Mouse (Mus musculus) ES-Bruce4 (cell line): ENCODE results near the gene Adamts14. TPM values are rescaled to one million over a fixed set of nuclear protein-coding genes. Genes with fewer than 3 reads are reported as not detected.

Experiments used
- H3K27ac ChIP-seq: 2 replicates; pipeline ENCODE4 v1.5.1; 2012; ENCODE audit warnings: low read length, inconsistent platforms; ENCODE audit not compliant: insufficient read depth
- H3K27me3 ChIP-seq: 2 replicates; pipeline ENCODE4 v1.6.1; 2012; ENCODE audit warnings: mild to moderate bottlenecking, low read length, inconsistent platforms; ENCODE audit not compliant: control insufficient read depth, poor library complexity, insufficient read depth, severe bottlenecking
- H3K36me3 ChIP-seq: 2 replicates; pipeline ENCODE4 v1.6.1; 2012; ENCODE audit warnings: inconsistent platforms, mild to moderate bottlenecking, low read length, moderate library complexity; ENCODE audit not compliant: control insufficient read depth, poor library complexity, insufficient read depth, severe bottlenecking
- H3K4me1 ChIP-seq: one replicate; pipeline ENCODE4 v1.8.1; 2011; ENCODE audit warnings: low read length; ENCODE audit not compliant: control insufficient read depth, insufficient read depth
- H3K4me3 ChIP-seq: 2 replicates; pipeline ENCODE4 v1.5.1; 2011; ENCODE audit warnings: low read depth, mild to moderate bottlenecking, low read length
- H3K9ac ChIP-seq: 2 replicates; pipeline ENCODE4 v1.6.1; 2012; ENCODE audit warnings: low read depth, mild to moderate bottlenecking, inconsistent platforms; ENCODE audit not compliant: poor library complexity, severe bottlenecking
- H3K9me3 ChIP-seq: replicated peaks from 2 replicates; pipeline ENCODE4 v1.6.1; 2012; ENCODE audit warnings: mild to moderate bottlenecking, low read length, inconsistent platforms; ENCODE audit not compliant: control insufficient read depth, poor library complexity, insufficient read depth, severe bottlenecking
- CTCF ChIP-seq: IDR thresholded peaks from one replicate; pipeline ENCODE4 v1.8.1; 2011; ENCODE audit warnings: low read depth, low read length
- EP300 ChIP-seq: IDR thresholded peaks from 2 replicates; pipeline ENCODE4 v1.6.1; 2011; ENCODE audit warnings: low read depth, low read length; ENCODE audit not compliant: insufficient read depth
- POLR2A ChIP-seq: IDR thresholded peaks from one replicate; pipeline ENCODE4 v1.8.1; 2011; ENCODE audit warnings: low read length; ENCODE audit not compliant: insufficient read depth
- polyA plus RNA-seq: library from polyadenylated mRNA; stranded (reverse); fragments of >200 nt; gene quantifications from 2 replicates; pipeline ENCODE4 v1.2.4, GENCODE M21; 2011; ENCODE audit warnings: low read depth; ENCODE audit not compliant: missing spikeins, insufficient read depth, insufficient read length

Adamts14 gene
- polyA plus RNA-seq, 1 experiment = 3.7 TPM

DNA sequence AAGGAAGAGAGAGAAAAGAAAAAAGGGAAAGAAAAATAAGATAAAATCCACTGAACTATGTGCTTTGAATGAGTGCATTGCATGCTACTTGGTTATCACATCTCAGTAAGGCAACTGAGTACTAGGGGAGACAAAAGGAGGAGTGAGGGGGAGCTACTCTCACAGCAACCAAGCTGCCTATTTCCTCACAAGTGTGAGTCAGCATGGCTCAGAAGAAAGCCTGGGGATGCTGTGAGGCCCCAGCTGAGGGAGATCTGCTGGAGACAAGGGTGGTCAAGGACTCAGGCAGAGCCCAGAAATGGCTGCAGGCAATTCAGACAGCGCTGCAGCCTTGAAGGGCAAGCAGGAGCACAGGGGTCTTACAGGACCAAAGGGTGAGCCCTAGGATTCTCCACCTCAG lies 15.1 kb downstream of the Adamts14 start:
- TF ChIP-seq EP300 (no peak), POLR2A (no peak), CTCF (no peak)
- H3K4me1 ChIP-seq = no peaks in the 10 kb centered on the region

DNA sequence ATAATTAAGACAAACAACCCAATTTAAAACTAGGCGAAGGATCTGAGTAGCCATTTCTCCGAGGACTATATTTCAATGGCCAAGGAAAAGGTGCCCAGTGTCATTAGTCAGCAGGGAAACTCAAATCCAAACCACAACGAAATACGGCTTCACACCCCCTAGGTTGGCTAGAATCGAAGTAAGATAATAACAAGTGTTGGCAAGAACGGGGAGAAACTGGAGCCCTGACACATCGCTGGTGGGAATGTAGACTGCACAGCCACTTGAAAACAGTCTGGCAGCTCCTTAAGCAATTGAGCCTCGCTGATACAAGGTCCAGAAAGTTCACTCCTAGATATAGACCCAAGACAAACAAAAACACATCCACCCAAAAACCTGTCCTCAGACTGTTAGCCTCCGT lies 16.6 kb downstream of the Adamts14 start:
- H3K9ac ChIP-seq = no peak overlapping the region
- H3K27me3 ChIP-seq = no peaks in the 10 kb centered on the region
- H3K36me3 ChIP-seq = no peaks in the 10 kb centered on the region
- 0 out of 2 replicates have a peak, but pooled peaks cover 4% of the 10 kb centered on the region for H3K9me3 ChIP-seq
- no peak for TF ChIP-seq POLR2A
- no peak for TF ChIP-seq EP300
- TF ChIP-seq CTCF = no peak
- no peak overlapping the region for H3K4me3 ChIP-seq
- no peaks in the 10 kb centered on the region for H3K4me1 ChIP-seq
- H3K27ac ChIP-seq = no peak overlapping the region

More for the DNA sequence above, 15.1 kb downstream of the Adamts14 start:
- Histone ChIP-seq H3K27ac (no peak overlapping the region), H3K9ac (no peak overlapping the region), H3K27me3 (no peaks in the 10 kb centered on the region), H3K4me3 (no peak overlapping the region), H3K9me3 (0 out of 2 replicates have a peak, but pooled peaks cover 4% of the 10 kb centered on the region), H3K36me3 (no peaks in the 10 kb centered on the region)

DNA sequence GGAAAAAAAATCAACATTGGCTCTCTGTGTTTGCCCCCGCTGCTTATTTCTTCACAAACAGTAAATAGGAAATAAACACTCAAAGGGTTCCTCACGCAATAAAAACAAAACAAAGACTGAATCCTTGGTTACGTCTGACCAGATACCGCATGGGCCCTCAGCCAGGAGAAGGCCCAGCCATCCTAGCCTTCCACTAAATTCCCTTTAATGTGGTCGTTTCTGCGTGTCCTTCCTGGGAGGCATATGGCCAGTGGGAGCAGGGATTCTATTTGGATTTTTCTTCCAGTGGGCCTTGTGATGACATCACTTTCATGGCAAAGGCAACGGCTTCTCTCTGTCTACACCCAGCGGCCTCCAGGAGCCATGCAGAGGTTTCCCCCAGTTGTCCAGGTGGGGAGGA lies 18.0 kb downstream of the Adamts14 start:
- no peak overlapping the region for H3K4me3 ChIP-seq
- no peaks in the 10 kb centered on the region for H3K4me1 ChIP-seq
- no peaks in the 10 kb centered on the region for H3K36me3 ChIP-seq
- no peak overlapping the region for H3K9ac ChIP-seq
- no peak overlapping the region for H3K27ac ChIP-seq
- H3K9me3 ChIP-seq = 0 out of 2 replicates have a peak, but pooled peaks cover 4% of the 10 kb centered on the region
- no peaks in the 10 kb centered on the region for H3K27me3 ChIP-seq
- no peak for TF ChIP-seq EP300
- no peak for TF ChIP-seq POLR2A
- TF ChIP-seq CTCF = no peak

DNA sequence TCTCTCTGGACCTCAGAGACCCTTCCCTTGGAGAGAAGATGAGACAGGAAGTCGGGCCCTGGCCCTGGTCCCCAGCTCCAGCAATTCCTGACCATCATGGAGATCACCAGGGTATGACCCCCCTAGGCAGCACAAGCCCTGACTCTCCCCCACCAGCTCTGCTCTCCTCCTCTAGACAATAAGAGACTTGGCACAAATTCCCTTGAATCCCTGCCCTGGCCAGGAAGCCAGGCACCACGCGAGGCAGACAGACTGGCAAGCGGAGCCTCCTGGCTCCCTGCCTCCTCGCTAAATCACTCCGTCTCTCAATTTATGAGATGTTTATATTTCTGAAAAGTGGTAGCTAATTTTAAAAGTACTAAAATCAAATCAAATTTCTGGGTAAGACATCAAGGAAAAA lies 18.5 kb downstream of the Adamts14 start:
- Histone ChIP-seq H3K36me3 (no peaks in the 10 kb centered on the region), H3K27me3 (no peaks in the 10 kb centered on the region), H3K27ac (no peak overlapping the region), H3K4me1 (no peaks in the 10 kb centered on the region), H3K4me3 (no peak overlapping the region), H3K9ac (no peak overlapping the region), H3K9me3 (0 out of 2 replicates have a peak, but pooled peaks cover 4% of the 10 kb centered on the region)
- TF ChIP-seq POLR2A (no peak), EP300 (no peak), CTCF (no peak)

DNA sequence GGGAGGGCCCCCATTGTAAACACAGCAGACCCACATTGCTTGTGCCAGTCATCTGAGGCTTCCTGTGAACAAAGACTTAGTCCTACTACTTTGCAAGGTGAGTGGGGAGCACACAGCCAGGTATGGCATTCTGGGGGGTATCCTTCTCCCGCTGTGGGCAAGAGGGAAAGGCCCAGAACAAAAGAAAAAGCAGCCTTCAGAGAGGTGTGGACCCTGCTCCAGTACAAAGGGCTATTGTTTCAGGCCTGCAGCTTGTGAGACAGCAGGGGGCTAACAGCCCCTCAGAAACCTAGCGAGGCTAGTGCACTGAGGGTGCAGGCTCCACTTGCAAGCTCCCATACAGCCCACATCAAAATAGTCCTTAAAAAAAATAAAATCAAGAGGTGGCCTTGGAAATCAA lies 23.3 kb downstream of the Adamts14 start:
- TF ChIP-seq EP300 (peak; percentile 77), CTCF (no peak), POLR2A (no peak)
- H3K36me3 ChIP-seq = no peaks in the 10 kb centered on the region
- no peaks in the 10 kb centered on the region for H3K27me3 ChIP-seq
- peak overlapping the region; percentile 10; the same call in 1 of the 2 replicates for H3K27ac ChIP-seq
- H3K9me3 ChIP-seq = no peaks in the 10 kb centered on the region
- H3K4me1 ChIP-seq = peaks cover 11% of the 10 kb centered on the region
- no peak overlapping the region for H3K9ac ChIP-seq
- H3K4me3 ChIP-seq = no peak overlapping the region

DNA sequence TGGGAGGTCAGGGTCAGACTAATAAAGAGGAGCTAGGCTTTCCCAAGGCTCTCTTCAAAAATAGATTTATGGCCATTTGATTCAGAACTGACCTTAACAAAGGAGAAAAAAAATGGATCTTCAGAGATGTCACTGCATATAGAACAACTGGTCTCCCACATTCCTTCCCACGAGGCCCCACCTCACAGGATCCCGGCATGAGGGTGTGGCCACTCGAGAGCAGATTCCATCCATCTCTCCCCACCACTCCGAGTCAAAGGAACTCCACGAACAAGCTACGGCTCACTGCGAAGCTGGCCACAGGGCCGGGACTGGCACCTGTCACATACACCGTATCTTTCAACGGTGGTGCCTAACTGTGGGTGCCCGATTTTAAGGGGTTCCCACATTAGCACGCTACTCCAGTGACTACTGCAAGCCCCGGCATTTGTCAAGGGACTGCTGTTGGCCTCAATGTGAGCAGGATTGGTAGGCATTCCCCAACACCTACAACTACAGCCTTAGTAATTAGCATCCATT lies 24.6 kb downstream of the Adamts14 start:
- Histone ChIP-seq H3K27me3 (no peaks in the 10 kb centered on the region), H3K9ac (no peak overlapping the region), H3K27ac (no peak overlapping the region), H3K4me3 (no peak overlapping the region), H3K36me3 (no peaks in the 10 kb centered on the region), H3K4me1 (peaks cover 13% of the 10 kb centered on the region), H3K9me3 (no peaks in the 10 kb centered on the region)
- TF ChIP-seq CTCF (no peak), EP300 (no peak), POLR2A (no peak)
